Mouse (Mus musculus) retina, postnatal 1 day (tissue): ENCODE results near the gene Zfp655.
"Not testable (repeated sequence)": the region's sequence is repeated elsewhere in the genome, so short reads cannot be mapped to it uniquely, and the experiment has no call there.

ENCODE experiments used
- DNase-seq: peaks from one replicate; pipeline ENCODE4 v3.0.0-alpha.2; 2012

The Zfp655 gene

GRCm38 (mm10) chr5:145231367-145231871, at the start of gene Zfp655:
Gene Zfp655, plus strand, starts transcription at chr5:145231715.
- DNase-seq, result peak; percentile 98

GRCm38 (mm10) chr5:145185244-145185643, 46.3 kb upstream of the Zfp655 start:
- DNase-seq, result no peak

- DNase-seq, result no peak
These were observed 42.1 kb upstream of the Zfp655 start for GRCm38 (mm10) chr5:145189416-145189815.

GRCm38 (mm10) chr5:145190373-145190772, 41.1 kb upstream of the Zfp655 start:
- DNase-seq, result no peak

GRCm38 (mm10) chr5:145190875-145191798, 40.4 kb upstream of the Zfp655 start:
- peak; percentile 96 for DNase-seq

- no peak for DNase-seq
These were observed 39.6 kb upstream of the Zfp655 start, which contains the start of gene Atp5j2 for GRCm38 (mm10) chr5:145191962-145192361. Gene Atp5j2, minus strand, starts transcription at chr5:145192062.

- DNase-seq, result no peak
These were observed 31.1 kb upstream of the Zfp655 start for GRCm38 (mm10) chr5:145200387-145200786.

- DNase-seq, result peak; percentile 94
These were observed 30.1 kb upstream of the Zfp655 start, which contains the start of gene Zkscan14 for GRCm38 (mm10) chr5:145201321-145201991. Gene Zkscan14, minus strand, starts transcription at chr5:145201868.

GRCm38 (mm10) chr5:145202446-145202845, 29.1 kb upstream of the Zfp655 start:
- no peak for DNase-seq

- DNase-seq, result peak; percentile 99
These were observed 27.4 kb upstream of the Zfp655 start, which contains the start of gene Zkscan5 for GRCm38 (mm10) chr5:145203936-145204691. Gene Zkscan5, plus strand, starts transcription at chr5:145204562.

GRCm38 (mm10) chr5:145205041-145205440, 26.5 kb upstream of the Zfp655 start:
- no peak for DNase-seq

GRCm38 (mm10) chr5:145207385-145207784, 24.1 kb upstream of the Zfp655 start:
- no peak for DNase-seq

- no peak for DNase-seq
These were observed 23.6 kb upstream of the Zfp655 start for GRCm38 (mm10) chr5:145207954-145208353.

- DNase-seq, result not testable (repeated sequence)
These were observed 23.1 kb upstream of the Zfp655 start for GRCm38 (mm10) chr5:145208391-145208790.

- no peak for DNase-seq
These were observed 20.2 kb upstream of the Zfp655 start for GRCm38 (mm10) chr5:145211340-145211739.

GRCm38 (mm10) chr5:145212216-145212615, 19.3 kb upstream of the Zfp655 start:
- DNase-seq, result no peak

- no peak for DNase-seq
These were observed 18.0 kb upstream of the Zfp655 start for GRCm38 (mm10) chr5:145213505-145213904.

GRCm38 (mm10) chr5:145214679-145215078, 16.8 kb upstream of the Zfp655 start:
- DNase-seq, result no peak

- no peak for DNase-seq
These were observed 13.8 kb upstream of the Zfp655 start for GRCm38 (mm10) chr5:145217746-145218145.

GRCm38 (mm10) chr5:145218206-145218605, 13.3 kb upstream of the Zfp655 start:
- DNase-seq, result no peak

- DNase-seq, result no peak
These were observed 12.8 kb upstream of the Zfp655 start for GRCm38 (mm10) chr5:145218671-145219070.

GRCm38 (mm10) chr5:145219981-145220380, 11.5 kb upstream of the Zfp655 start:
- no peak for DNase-seq

GRCm38 (mm10) chr5:145222840-145223239, 8.7 kb upstream of the Zfp655 start:
- DNase-seq, result peak; percentile 10
